Mouse (Mus musculus) ES-E14 (cell line): ENCODE data around the gene Slc45a3. TPM values are rescaled to one million over a fixed set of nuclear protein-coding genes. Genes with fewer than 3 reads are reported as not detected.

ENCODE experiments used
- DNase-seq: peaks from one replicate; pipeline ENCODE4 v3.0.0-alpha.2; 2013; ENCODE audit warnings: low read depth, low spot score
- H3K27ac ChIP-seq: 2 replicates; pipeline ENCODE4 v1.5.1; 2012; ENCODE audit warnings: low read depth, mild to moderate bottlenecking, low read length, moderate library complexity, mixed read lengths; ENCODE audit not compliant: poor library complexity, insufficient read depth, severe bottlenecking
- H3K36me3 ChIP-seq: 2 replicates; pipeline ENCODE4 v1.6.1; 2012; ENCODE audit warnings: mild to moderate bottlenecking, low read length, moderate library complexity, mixed read lengths; ENCODE audit not compliant: control insufficient read depth, poor library complexity, insufficient read depth, severe bottlenecking
- H3K4me1 ChIP-seq, 2 experiments: fragments of 150-350 bp in 1 of 2; sonication (generic) in 1 of 2; 2 replicates each; pipeline ENCODE4 v1.6.1; 2012; ENCODE audit warnings: low read length in 2 of 2, mild to moderate bottlenecking in 1 of 2, mixed read lengths in 1 of 2; ENCODE audit not compliant: control insufficient read depth in 2 of 2, insufficient read depth in 2 of 2, poor library complexity in 1 of 2
- H3K4me3 ChIP-seq, 2 experiments: fragments of 150-350 bp in 1 of 2; sonication (generic) in 1 of 2; 2 replicates each; pipeline ENCODE4 v1.5.1; 2012; ENCODE audit warnings: low read length in 2 of 2, low read depth in 1 of 2, mild to moderate bottlenecking in 1 of 2, mixed read lengths in 1 of 2; ENCODE audit not compliant: insufficient read depth in 1 of 2, poor library complexity in 1 of 2, severe bottlenecking in 1 of 2
- H3K9ac ChIP-seq: 2 replicates; pipeline ENCODE4 v1.6.1; 2012; ENCODE audit warnings: low read depth, mild to moderate bottlenecking, low read length, mixed read lengths; ENCODE audit not compliant: poor library complexity, insufficient read depth, severe bottlenecking
- H3K9me3 ChIP-seq: fragments of 150-350 bp; sonication (generic); 2 replicates; pipeline ENCODE4 v1.6.1; 2012; ENCODE audit warnings: low read depth, mild to moderate bottlenecking, low read length; ENCODE audit not compliant: control insufficient read depth, insufficient read depth
- CHD2 ChIP-seq: IDR thresholded peaks from 2 replicates; pipeline ENCODE4 v1.6.1; 2014; ENCODE audit warnings: mild to moderate bottlenecking, low read depth, low read length, inconsistent platforms
- HCFC1 ChIP-seq: IDR thresholded peaks from 2 replicates; pipeline ENCODE4 v1.6.1; 2012; ENCODE audit warnings: low read length, inconsistent platforms, borderline replicate concordance; ENCODE audit not compliant: insufficient read depth
- MAFK ChIP-seq: IDR thresholded peaks from 2 replicates; pipeline ENCODE4 v1.6.1; 2014; ENCODE audit warnings: mild to moderate bottlenecking, low read depth, low read length, inconsistent platforms; ENCODE audit not compliant: insufficient read depth
- ZC3H11A ChIP-seq: IDR thresholded peaks from 2 replicates; pipeline ENCODE4 v1.6.1; 2012; ENCODE audit warnings: low read depth, mild to moderate bottlenecking, inconsistent platforms, low read length, borderline replicate concordance
- ZNF384 ChIP-seq: IDR thresholded peaks from 2 replicates; pipeline ENCODE4 v1.6.1; 2012; ENCODE audit warnings: low read depth, low read length, inconsistent platforms
- in situ Hi-C, 2 experiments: fragments of 600-800 bp; cut with MboI; formaldehyde crosslinking; loops; one replicate each; pipeline ENCODE4 v1.15.1; 2025; ENCODE audit warnings: low sequenced_read_pairs in 2 of 2, inconsistent platforms in 1 of 2; ENCODE audit not compliant: unreplicated experiment in 2 of 2
- total RNA-seq: library from RNA; depleted of rRNA; stranded (reverse); fragments of 300-350 nt; gene quantifications from 2 replicates; pipeline ENCODE4 v1.2.3, GENCODE M21; 2012

Gene Slc45a3
- total RNA-seq, 1 experiment: 6.0 TPM

DNA sequence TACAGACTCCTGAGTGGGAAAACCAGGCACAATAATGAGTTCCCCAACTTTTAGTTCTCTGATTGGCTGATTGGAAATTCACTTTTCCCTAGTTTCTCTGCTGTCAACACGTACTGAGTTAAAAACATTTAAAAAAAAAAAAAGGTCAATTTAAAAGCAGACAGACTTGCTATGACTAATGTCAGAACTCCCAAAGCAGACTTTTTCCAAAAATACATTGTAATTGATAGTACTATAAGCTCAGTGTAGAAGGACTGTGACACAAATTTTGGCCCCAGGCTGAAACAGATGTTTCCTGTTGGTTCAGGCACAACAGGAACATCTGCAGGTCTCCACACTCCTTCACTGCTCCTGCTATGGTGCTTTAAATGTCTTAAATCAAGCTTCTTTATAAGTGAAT, 41.0 kb downstream of the Slc45a3 start:
- TF ChIP-seq HCFC1 (no peak), ZNF384 (no peak), CHD2 (no peak), MAFK (no peak), ZC3H11A (no peak)
- H3K9me3 ChIP-seq: no peaks in the 10 kb centered on the region
- H3K36me3 ChIP-seq: no peaks in the 10 kb centered on the region
- no peak for DNase-seq
- no peaks in the 10 kb centered on the region for H3K4me1 ChIP-seq
- H3K4me3 ChIP-seq: no peak overlapping the region
- in situ Hi-C loops: no loop called here
- no peak overlapping the region for H3K27ac ChIP-seq
- no peak overlapping the region for H3K9ac ChIP-seq

DNA sequence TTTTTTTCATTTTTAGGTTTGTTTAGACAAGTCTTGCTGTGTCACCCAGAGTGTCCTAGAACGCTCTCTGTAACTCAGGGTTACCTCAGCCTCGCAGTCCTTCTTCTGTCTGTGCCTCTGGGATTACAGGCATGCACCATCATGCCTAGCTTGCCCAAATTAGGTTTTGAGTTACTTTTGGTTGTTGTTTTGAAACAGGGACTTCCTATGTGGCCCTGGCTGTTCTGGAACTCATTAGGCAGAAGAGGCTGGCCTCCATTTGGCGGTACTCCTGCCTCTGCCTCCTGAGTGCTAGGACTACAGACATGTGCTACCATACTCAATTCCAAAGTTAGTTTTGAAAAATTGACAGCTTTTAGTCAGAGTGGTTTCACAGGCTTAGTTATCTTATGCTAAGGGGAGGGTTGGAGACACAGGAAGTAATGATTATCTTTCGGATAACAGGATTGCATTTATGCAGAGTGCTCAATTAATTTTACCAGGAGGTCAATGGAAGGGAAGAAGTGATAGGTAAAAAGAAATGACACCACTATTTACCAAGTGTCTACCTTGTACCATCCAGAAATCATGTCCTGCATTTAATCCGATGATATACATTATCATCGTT, 41.9 kb downstream of the Slc45a3 start:
- no peak overlapping the region for H3K4me3 ChIP-seq
- no peaks in the 10 kb centered on the region for H3K36me3 ChIP-seq
- H3K9ac ChIP-seq: no peak overlapping the region
- DNase-seq: no peak
- H3K27ac ChIP-seq: no peak overlapping the region
- no peaks in the 10 kb centered on the region for H3K4me1 ChIP-seq
- no peaks in the 10 kb centered on the region for H3K9me3 ChIP-seq
- TF ChIP-seq ZC3H11A (no peak), HCFC1 (no peak), ZNF384 (no peak), CHD2 (no peak), MAFK (no peak)
- in situ Hi-C loops: no loop called here

DNA sequence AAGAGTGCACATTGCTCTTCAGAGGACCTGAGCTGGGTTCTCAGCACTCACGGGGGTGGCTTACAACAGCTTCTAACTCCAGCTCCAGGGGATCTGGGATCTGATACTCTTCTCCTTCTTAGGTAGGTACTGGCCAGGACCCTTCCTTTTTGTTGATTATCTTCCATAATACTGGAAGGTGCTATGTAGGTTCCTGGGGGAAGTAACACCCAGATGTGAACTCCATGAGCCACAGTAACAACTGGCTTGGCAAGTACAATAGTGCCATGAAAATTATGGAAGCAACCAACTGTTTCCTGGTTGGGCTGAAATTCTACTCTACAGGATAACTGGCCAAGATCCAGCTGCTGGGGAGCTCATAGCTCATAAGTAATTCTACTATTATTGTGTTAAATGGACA, 42.7 kb downstream of the Slc45a3 start:
- no peak overlapping the region for H3K27ac ChIP-seq
- TF ChIP-seq HCFC1 (no peak), ZNF384 (no peak), CHD2 (no peak)
- H3K9ac ChIP-seq: no peak overlapping the region
- no peaks in the 10 kb centered on the region for H3K4me1 ChIP-seq
- in situ Hi-C loops: no loop called here
- no peak overlapping the region for H3K4me3 ChIP-seq
- DNase-seq: no peak
- H3K36me3 ChIP-seq: no peaks in the 10 kb centered on the region
- H3K9me3 ChIP-seq: no peaks in the 10 kb centered on the region

DNA sequence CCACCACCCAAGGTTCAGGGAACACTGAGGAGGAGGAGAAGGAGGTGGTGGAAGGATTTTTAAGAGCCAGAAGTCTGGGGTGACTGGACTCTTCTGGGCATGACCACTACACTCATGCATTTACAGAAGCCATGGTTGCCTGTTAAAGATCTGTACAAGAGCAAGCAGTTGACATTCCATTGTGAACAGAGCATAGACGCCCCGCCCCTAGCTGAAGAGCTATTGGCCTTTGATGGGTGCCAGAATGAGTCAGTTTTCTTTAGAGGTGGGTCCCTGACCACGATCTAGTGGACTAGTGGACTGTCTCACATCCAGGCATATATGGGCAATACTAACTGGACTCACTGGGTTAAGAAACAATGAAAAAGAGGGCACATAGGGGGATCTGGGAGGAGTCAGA, 43.3 kb downstream of the Slc45a3 start:
- H3K4me1 ChIP-seq: no peaks in the 10 kb centered on the region

DNA sequence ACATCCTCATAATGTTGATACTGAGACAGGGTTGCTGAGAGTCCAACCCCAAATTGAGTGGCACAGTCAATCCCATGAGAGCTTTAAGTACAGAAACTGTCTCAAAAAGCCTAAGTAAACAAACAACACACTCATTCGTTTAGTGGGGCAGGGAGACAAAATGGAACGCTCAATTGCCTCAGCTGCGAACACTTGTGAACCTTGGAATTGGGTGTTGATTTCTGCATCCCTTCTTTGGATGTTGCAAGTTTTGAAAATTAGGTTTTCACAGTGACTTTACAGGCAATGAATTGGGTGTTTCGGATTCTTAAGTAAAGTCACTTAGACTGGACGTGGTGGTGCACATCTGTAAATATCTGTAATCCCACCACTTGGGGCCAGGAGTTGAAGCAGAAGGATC, 44.0 kb downstream of the Slc45a3 start:
- no peaks in the 10 kb centered on the region for H3K4me1 ChIP-seq
- H3K27ac ChIP-seq: no peak overlapping the region; the same call in 1 of the 2 replicates
- H3K9ac ChIP-seq: no peak overlapping the region; the same call in 1 of the 2 replicates
- H3K4me3 ChIP-seq: peak overlapping the region in 1 of 2 experiments; percentile 96; a peak in 2 of 4 replicates
- H3K36me3 ChIP-seq: no peaks in the 10 kb centered on the region
- H3K9me3 ChIP-seq: no peaks in the 10 kb centered on the region
- DNase-seq: no peak
- no peak for TF ChIP-seq HCFC1
- no peak for TF ChIP-seq CHD2
- no peak for TF ChIP-seq MAFK
- TF ChIP-seq ZNF384: no peak
- TF ChIP-seq ZC3H11A: no peak
- in situ Hi-C loops: no loop called here

More for the DNA sequence above, 43.3 kb downstream of the Slc45a3 start:
- no peak overlapping the region for H3K27ac ChIP-seq
- no peaks in the 10 kb centered on the region for H3K9me3 ChIP-seq
- no peaks in the 10 kb centered on the region for H3K36me3 ChIP-seq
- in situ Hi-C loops: no loop called here
- DNase-seq: no peak
- no peak overlapping the region for H3K9ac ChIP-seq
- H3K4me3 ChIP-seq: no peak overlapping the region
- TF ChIP-seq ZC3H11A (no peak), CHD2 (no peak), ZNF384 (no peak), MAFK (no peak), HCFC1 (no peak)
